Mouse (Mus musculus): ENCODE measurements around the gene Secisbp2l. TPM values are rescaled to one million over a fixed set of nuclear protein-coding genes. Genes with fewer than 3 reads are reported as not detected.

The Secisbp2l gene
- polyA plus RNA-seq, 1 experiment from 2014 or later, result 15.2 TPM

DNA sequence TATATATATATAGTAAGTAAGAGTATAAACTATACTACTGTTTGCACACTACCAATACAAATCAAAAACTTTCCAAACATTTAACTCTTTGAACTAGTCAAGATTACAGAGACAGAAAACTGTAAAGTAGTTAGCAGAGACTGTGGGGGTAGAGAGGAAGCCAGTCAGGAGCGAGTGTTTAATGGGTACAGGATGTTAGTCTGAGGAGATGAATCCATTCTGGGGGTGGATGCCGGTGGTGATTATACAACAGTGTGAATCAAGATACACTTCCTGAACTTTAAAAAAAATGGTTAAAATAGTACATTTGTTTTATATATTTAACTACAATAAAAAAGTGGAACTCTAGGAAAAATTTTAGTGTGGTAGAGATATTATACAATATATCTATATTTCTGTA lies 90.7 kb downstream of the Secisbp2l start:
- H3K4me1 ChIP-seq, result peaks cover 4% of the 10 kb centered on the region; the same call in 1 of the 2 replicates
- no peak for DNase-seq (ENCODE audit: extremely low spot score, low spot score)
- no peaks in the 10 kb centered on the region for H3K9me3 ChIP-seq
- H3K4me3 ChIP-seq, result no peak overlapping the region
- H3K27me3 ChIP-seq (ENCODE audit: poor library complexity, severe bottlenecking), result no peaks in the 10 kb centered on the region
- no peaks in the 10 kb centered on the region for H3K36me3 ChIP-seq (replicated peaks)
- 82% methylated on average over 2 of the region's 2 CpGs for WGBS
- no peak overlapping the region for H3K27ac ChIP-seq

Other genes with a start within 250 kb of the Secisbp2l start
- gene Cep152, start 157.8 kb downstream of the Secisbp2l start, polyA plus RNA-seq (2016; fragmentation: Nextera tagmentation; extraction: Ambion mirVana), result 12.4 and 12.5 TPM in 2 replicates
- gene Eid1, start 109.8 kb downstream of the Secisbp2l start, polyA plus RNA-seq (2016; fragmentation: Nextera tagmentation; extraction: Ambion mirVana), result 123 and 126 TPM in 2 replicates
- 1.4 TPM in 2 replicates for gene Shc4, start 58.7 kb downstream of the Secisbp2l start, polyA plus RNA-seq (2016; fragmentation: Nextera tagmentation; extraction: Ambion mirVana)
- 29.1 and 31.2 TPM in 2 replicates for gene Galk2, start 76.2 kb upstream of the Secisbp2l start, polyA plus RNA-seq (2016; fragmentation: Nextera tagmentation; extraction: Ambion mirVana)
- 96.4 and 101 TPM in 2 replicates for gene Cops2, start 76.3 kb upstream of the Secisbp2l start, polyA plus RNA-seq (2016; fragmentation: Nextera tagmentation; extraction: Ambion mirVana)

Measured in forebrain, embryonic 10.5 days (tissue).